Mouse (Mus musculus) stomach, embryonic 14.5 days (tissue): Measurements from ENCODE around the gene Nup107. TPM values are rescaled to one million over a fixed set of nuclear protein-coding genes. Genes with fewer than 3 reads are reported as not detected.

Source experiments
- ATAC-seq: fragments of 200-750 bp; cut with Nextera tagmentation; 2 replicates; pipeline ENCODE4 v1.8.0; 2017; ENCODE audit warnings: low read depth, moderate TSS enrichment; ENCODE audit not compliant: insufficient number of reproducible peaks, insufficient read depth, low FRiP score
- H3K27ac ChIP-seq: fragments of 300-500 bp; sonication (generic); 2 replicates; pipeline ENCODE4 v1.5.1; 2014; ENCODE audit warnings: mild to moderate bottlenecking, low read length, moderate library complexity, mixed read lengths
- H3K27me3 ChIP-seq: fragments of 300-500 bp; sonication (generic); 2 replicates; pipeline ENCODE4 v1.6.1; 2014; ENCODE audit warnings: low read length, control low read depth, mixed read lengths; ENCODE audit not compliant: control insufficient read depth, insufficient read depth
- H3K36me3 ChIP-seq: fragments of 300-500 bp; sonication (generic); 2 replicates; pipeline ENCODE4 v1.6.1; 2014; ENCODE audit warnings: mild to moderate bottlenecking, control low read depth, low read length, moderate library complexity, mixed read lengths; ENCODE audit not compliant: control insufficient read depth, insufficient read depth
- H3K4me1 ChIP-seq: fragments of 300-500 bp; sonication (generic); 2 replicates; pipeline ENCODE4 v1.6.1; 2014; ENCODE audit warnings: low read length, control low read depth, mixed read lengths; ENCODE audit not compliant: control insufficient read depth, insufficient read depth
- H3K4me2 ChIP-seq: fragments of 300-500 bp; sonication (generic); replicated peaks from 2 replicates; pipeline ENCODE4 v1.6.1; 2014; ENCODE audit warnings: low read depth, low read length, control low read depth
- H3K4me3 ChIP-seq: fragments of 300-500 bp; sonication (generic); 2 replicates; pipeline ENCODE4 v1.5.1; 2014; ENCODE audit warnings: low read depth, low read length, control low read depth
- H3K9ac ChIP-seq: fragments of 300-500 bp; sonication (generic); replicated peaks from 2 replicates; pipeline ENCODE4 v1.6.1; 2014; ENCODE audit warnings: low read depth, mild to moderate bottlenecking, control low read depth, low read length, moderate library complexity, mixed read lengths
- H3K9me3 ChIP-seq: fragments of 300-500 bp; sonication (generic); 2 replicates; pipeline ENCODE4 v1.6.1; 2016; ENCODE audit warnings: low read depth, low read length, control low read depth; ENCODE audit not compliant: control insufficient read depth
- WGBS: fragments of 180-500 bp; shearing (Covaris S2); extraction: QIAGEN DNeasy Blood & Tissue Kit; methylation state at CpG from one replicate; pipeline ENCODE4 v1.1.7; 2014; 5-methylcytosine and 5-hydroxymethylcytosine counted together
- polyA plus RNA-seq: library from polyadenylated mRNA; unstranded; fragments of >200 nt; fragmentation: Nextera tagmentation; extraction: Ambion mirVana; gene quantifications from 2 replicates; pipeline ENCODE4 v1.2.1, GENCODE M21; 2014

Nup107 gene
- polyA plus RNA-seq, 1 experiment from 2014 or later: 61.7 TPM

GRCm38 (mm10) chr10:117784646-117785045 lies 7.9 kb downstream of the Nup107 start:
- no peaks in the 10 kb centered on the region for H3K9me3 ChIP-seq
- no peak overlapping the region for H3K4me2 ChIP-seq
- H3K27ac ChIP-seq: no peak overlapping the region
- peaks cover 59% of the 10 kb centered on the region for H3K36me3 ChIP-seq
- WGBS: 94% methylated on average over 7 of the region's 7 CpGs
- H3K9ac ChIP-seq: no peak overlapping the region
- no peak for ATAC-seq
- H3K4me3 ChIP-seq: no peak overlapping the region
- H3K4me1 ChIP-seq: no peaks in the 10 kb centered on the region
- H3K27me3 ChIP-seq: no peaks in the 10 kb centered on the region

GRCm38 (mm10) chr10:117783786-117784420 lies 8.6 kb downstream of the Nup107 start:
- no peak overlapping the region for H3K4me2 ChIP-seq
- no peak overlapping the region for H3K27ac ChIP-seq
- 96% methylated on average over 13 of the region's 13 CpGs for WGBS
- ATAC-seq: no peak
- H3K4me1 ChIP-seq: no peaks in the 10 kb centered on the region
- peaks cover 64% of the 10 kb centered on the region for H3K36me3 ChIP-seq
- no peaks in the 10 kb centered on the region for H3K27me3 ChIP-seq
- no peak overlapping the region for H3K9ac ChIP-seq
- H3K9me3 ChIP-seq: no peaks in the 10 kb centered on the region
- no peak overlapping the region for H3K4me3 ChIP-seq

- no peak overlapping the region for H3K9ac ChIP-seq
- H3K36me3 ChIP-seq: peaks cover 72% of the 10 kb centered on the region
- H3K4me1 ChIP-seq: no peaks in the 10 kb centered on the region
- H3K4me3 ChIP-seq: no peak overlapping the region
- H3K4me2 ChIP-seq: no peak overlapping the region
- H3K9me3 ChIP-seq: no peaks in the 10 kb centered on the region
- no peaks in the 10 kb centered on the region for H3K27me3 ChIP-seq
- H3K27ac ChIP-seq: no peak overlapping the region
- ATAC-seq: no peak
- WGBS: 94% methylated on average over 14 of the region's 14 CpGs
Observed at GRCm38 (mm10) chr10:117782491-117783260, 9.8 kb downstream of the Nup107 start.

GRCm38 (mm10) chr10:117782056-117782455 lies 10.4 kb downstream of the Nup107 start:
- no peak overlapping the region for H3K9ac ChIP-seq
- no peak overlapping the region for H3K4me2 ChIP-seq
- no peak overlapping the region for H3K27ac ChIP-seq
- H3K36me3 ChIP-seq: peaks cover 71% of the 10 kb centered on the region
- no peaks in the 10 kb centered on the region for H3K4me1 ChIP-seq
- no peak for ATAC-seq
- WGBS: 95% methylated on average over 2 of the region's 2 CpGs
- H3K9me3 ChIP-seq: no peaks in the 10 kb centered on the region
- no peak overlapping the region for H3K4me3 ChIP-seq
- no peaks in the 10 kb centered on the region for H3K27me3 ChIP-seq

GRCm38 (mm10) chr10:117781021-117781725 lies 11.3 kb downstream of the Nup107 start:
- Histone ChIP-seq H3K4me2 (no peak overlapping the region), H3K27ac (no peak overlapping the region), H3K36me3 (peaks cover 70% of the 10 kb centered on the region), H3K4me3 (no peak overlapping the region), H3K9ac (no peak overlapping the region), H3K9me3 (no peaks in the 10 kb centered on the region), H3K4me1 (no peaks in the 10 kb centered on the region), H3K27me3 (no peaks in the 10 kb centered on the region)
- 96% methylated on average over 17 of the region's 17 CpGs for WGBS
- ATAC-seq: no peak

- H3K9me3 ChIP-seq: no peaks in the 10 kb centered on the region
- H3K27ac ChIP-seq: no peak overlapping the region
- H3K4me1 ChIP-seq: no peaks in the 10 kb centered on the region
- ATAC-seq: no peak
- no peak overlapping the region for H3K4me3 ChIP-seq
- whole genome bisulfite sequencing: 94% methylated on average over 6 of the region's 6 CpGs
- no peak overlapping the region for H3K4me2 ChIP-seq
- H3K9ac ChIP-seq: no peak overlapping the region
- peaks cover 76% of the 10 kb centered on the region for H3K36me3 ChIP-seq
- H3K27me3 ChIP-seq: no peaks in the 10 kb centered on the region
Observed at GRCm38 (mm10) chr10:117780306-117780911, 12.1 kb downstream of the Nup107 start.

GRCm38 (mm10) chr10:117779581-117780305 lies 12.8 kb downstream of the Nup107 start:
- Histone ChIP-seq H3K4me1 (no peaks in the 10 kb centered on the region), H3K36me3 (peaks cover 75% of the 10 kb centered on the region), H3K4me2 (no peak overlapping the region), H3K4me3 (no peak overlapping the region), H3K9me3 (no peaks in the 10 kb centered on the region), H3K27ac (no peak overlapping the region), H3K9ac (no peak overlapping the region), H3K27me3 (no peaks in the 10 kb centered on the region)
- 87% methylated on average over 8 of the region's 8 CpGs for WGBS
- ATAC-seq: no peak

- Histone ChIP-seq H3K9ac (no peak overlapping the region), H3K4me2 (no peak overlapping the region), H3K4me1 (no peaks in the 10 kb centered on the region), H3K27ac (no peak overlapping the region), H3K36me3 (peaks cover 75% of the 10 kb centered on the region), H3K4me3 (no peak overlapping the region), H3K27me3 (no peaks in the 10 kb centered on the region), H3K9me3 (no peaks in the 10 kb centered on the region)
- ATAC-seq: no peak
- 85% methylated on average over 4 of the region's 4 CpGs for WGBS
Observed at GRCm38 (mm10) chr10:117778951-117779350, 13.6 kb downstream of the Nup107 start.
